Mouse (Mus musculus) G1E (cell line): ENCODE results near the gene Shd. TPM values are rescaled to one million over a fixed set of nuclear protein-coding genes. Genes with fewer than 3 reads are reported as not detected.

Source experiments
- ATAC-seq: 2 replicates; pipeline ENCODE4 v1.8.0; 2016; ENCODE audit warnings: mild to moderate bottlenecking; ENCODE audit not compliant: insufficient number of reproducible peaks, poor library complexity, low FRiP score, severe bottlenecking; ENCODE audit errors: extremely low read depth
- DNase-seq: peaks from one replicate; pipeline ENCODE4 v3.0.0; 2012; ENCODE audit warnings: low spot score
- H3K27me3 ChIP-seq: 2 replicates; pipeline ENCODE4 v1.6.1; 2012; ENCODE audit warnings: mild to moderate bottlenecking, low read length, inconsistent platforms; ENCODE audit not compliant: insufficient read depth
- H3K36me3 ChIP-seq: replicated peaks from 2 replicates; pipeline ENCODE3; 2012; ENCODE audit warnings: mild to moderate bottlenecking, inconsistent platforms
- H3K4me1 ChIP-seq: 2 replicates; pipeline ENCODE4 v1.6.1; 2012; ENCODE audit warnings: low read depth, low read length, inconsistent platforms, mixed read lengths; ENCODE audit not compliant: insufficient read depth
- H3K4me3 ChIP-seq: 2 replicates; pipeline ENCODE4 v1.5.1; 2012; ENCODE audit warnings: low read depth, mild to moderate bottlenecking, inconsistent platforms, low read length, moderate library complexity, mixed read lengths
- H3K9me3 ChIP-seq: replicated peaks from 2 replicates; pipeline ENCODE4 v1.6.1; 2012; ENCODE audit warnings: inconsistent platforms
- CTCF ChIP-seq: IDR thresholded peaks from 2 replicates; pipeline ENCODE4 v1.5.1; 2012; ENCODE audit warnings: low read depth, low read length, inconsistent platforms, mixed read lengths
- GATA1 ChIP-seq: IDR thresholded peaks from 2 replicates; pipeline ENCODE4 v1.6.1; 2012; ENCODE audit warnings: borderline replicate concordance, low read length, inconsistent platforms, mixed read lengths
- GATA2 ChIP-seq: IDR thresholded peaks from 2 replicates; pipeline ENCODE4 v1.6.1; 2012; ENCODE audit warnings: low read depth, low read length, inconsistent platforms, borderline replicate concordance
- POLR2AphosphoS5 ChIP-seq: IDR thresholded peaks from 2 replicates; pipeline ENCODE4 v1.6.1; 2012; ENCODE audit warnings: low read depth, low read length, inconsistent platforms; ENCODE audit not compliant: insufficient replicate concordance
- TAL1 ChIP-seq: conservative IDR thresholded peaks from 2 replicates; pipeline ENCODE4 v1.6.1; 2012; ENCODE audit warnings: low read depth, low read length, inconsistent platforms, mixed read lengths
- polyA plus RNA-seq: library from polyadenylated mRNA; stranded (reverse); fragments of >175 nt; gene quantifications from 2 replicates; pipeline ENCODE4 v1.2.3, GENCODE M21; 2012
- total RNA-seq, 2 experiments: library from RNA; stranded (forward) in 1 of 2; stranded (reverse) in 1 of 2; fragments of 200-1000 nt in 1 of 2; fragments of >200 nt in 1 of 2; fragmentation: Nextera tagmentation in 1 of 2; gene quantifications; 2 replicates each; pipeline ENCODE4 v1.2.3; 2014 to 2017

Shd gene
- total and polyA plus RNA-seq, 3 experiments = 0.33 TPM; not detected in 2

DNA sequence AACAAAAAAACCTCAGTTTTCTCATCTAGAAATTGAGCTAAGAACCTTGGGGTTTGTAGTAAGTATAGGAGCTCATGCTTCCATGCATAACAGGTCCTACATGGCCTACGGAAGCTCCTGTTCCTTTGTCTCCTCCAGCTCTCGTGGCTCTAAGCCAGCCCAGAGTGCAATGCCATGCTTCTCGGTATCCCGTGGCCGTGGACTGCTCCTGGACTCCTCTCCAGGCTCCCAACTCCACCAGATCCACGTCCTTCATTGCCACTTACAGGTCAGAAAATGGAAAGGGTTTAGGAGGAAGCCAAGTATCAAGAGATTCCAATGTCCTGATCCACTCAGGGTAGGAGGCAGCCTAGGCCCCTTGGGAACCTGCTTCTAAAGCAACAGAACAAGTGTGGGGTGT is 16.5 kb upstream of the Shd start:
- TF ChIP-seq GATA1 (no peak), GATA2 (no peak), CTCF (no peak), TAL1 (no peak), POLR2AphosphoS5 (no peak)
- ATAC-seq (no peak), DNase-seq (no peak)
- peaks cover 40% of the 10 kb centered on the region for H3K4me1 ChIP-seq
- H3K36me3 ChIP-seq = peaks cover 8% of the 10 kb centered on the region
- H3K4me3 ChIP-seq = no peak overlapping the region
- no peaks in the 10 kb centered on the region for H3K9me3 ChIP-seq
- peaks cover 39% of the 10 kb centered on the region for H3K27me3 ChIP-seq

DNA sequence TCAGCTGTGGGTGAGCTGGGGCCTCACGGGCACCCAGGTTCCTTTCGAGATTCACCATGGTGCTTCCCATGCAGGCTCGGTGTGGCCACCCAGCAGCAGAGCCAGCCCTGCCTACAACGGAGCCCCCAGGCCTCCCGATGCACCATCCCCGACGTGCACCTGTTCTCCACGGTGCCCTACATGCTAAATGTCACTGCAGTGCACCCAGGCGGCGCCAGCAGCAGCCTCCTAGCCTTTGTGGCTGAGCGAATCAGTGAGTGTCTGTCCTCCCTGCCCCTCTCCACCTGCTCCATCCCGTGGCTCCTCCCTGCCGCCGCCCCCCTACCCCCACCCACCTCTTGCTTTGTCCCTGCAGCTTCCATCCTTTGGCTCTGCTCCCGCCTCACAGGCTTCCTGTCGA is 16.0 kb upstream of the Shd start:
- DNase-seq (no peak), ATAC-seq (no peak)
- peaks cover 8% of the 10 kb centered on the region for H3K36me3 ChIP-seq
- H3K27me3 ChIP-seq = peaks cover 39% of the 10 kb centered on the region
- H3K4me3 ChIP-seq = no peak overlapping the region
- no peaks in the 10 kb centered on the region for H3K9me3 ChIP-seq
- H3K4me1 ChIP-seq = peaks cover 40% of the 10 kb centered on the region
- TF ChIP-seq TAL1 = no peak
- TF ChIP-seq GATA2 = no peak
- TF ChIP-seq POLR2AphosphoS5 = no peak
- TF ChIP-seq CTCF = no peak
- no peak for TF ChIP-seq GATA1

DNA sequence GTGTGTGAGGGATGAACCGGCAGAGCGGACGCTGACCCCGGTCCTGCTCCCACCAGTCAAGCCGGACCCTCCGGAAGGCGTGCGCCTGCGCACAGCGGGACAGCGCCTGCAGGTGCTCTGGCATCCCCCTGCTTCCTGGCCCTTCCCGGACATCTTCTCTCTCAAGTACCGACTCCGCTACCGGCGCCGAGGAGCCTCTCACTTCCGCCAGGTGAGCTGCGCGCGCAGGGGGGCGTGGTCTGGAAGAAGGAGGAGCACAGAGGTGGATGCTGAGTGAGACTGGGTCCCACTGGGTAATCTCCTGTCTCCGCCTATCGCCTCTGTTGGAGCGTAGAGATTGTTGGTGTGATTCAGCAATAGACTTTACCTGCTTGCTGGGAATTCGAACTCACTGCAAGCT is 14.1 kb upstream of the Shd start:
- DNase-seq (no peak), ATAC-seq (no peak)
- TF ChIP-seq POLR2AphosphoS5 (no peak), CTCF (no peak), GATA2 (no peak), GATA1 (no peak), TAL1 (no peak)
- H3K27me3 ChIP-seq = peaks cover 24% of the 10 kb centered on the region
- no peaks in the 10 kb centered on the region for H3K9me3 ChIP-seq
- H3K36me3 ChIP-seq = peaks cover 22% of the 10 kb centered on the region
- H3K4me3 ChIP-seq = peak overlapping the region; percentile 69; the same call in 1 of the 2 replicates
- peaks cover 56% of the 10 kb centered on the region for H3K4me1 ChIP-seq

DNA sequence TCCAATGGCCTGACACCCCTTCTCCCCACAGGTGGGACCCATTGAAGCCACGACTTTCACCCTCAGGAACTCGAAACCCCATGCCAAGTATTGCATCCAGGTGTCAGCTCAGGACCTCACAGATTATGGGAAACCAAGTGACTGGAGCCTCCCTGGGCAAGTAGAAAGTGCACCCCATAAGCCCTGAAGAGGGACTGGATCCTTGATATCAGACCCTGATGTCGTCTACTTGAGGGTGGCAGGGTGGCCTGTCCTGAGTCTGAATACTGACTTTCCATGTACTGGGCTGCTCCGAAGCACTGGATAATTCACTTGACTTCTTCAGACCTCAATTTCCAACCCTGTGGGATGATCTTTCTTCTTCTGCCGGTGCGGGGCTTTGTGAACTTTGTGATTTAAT is 13.7 kb upstream of the Shd start:
- H3K27me3 ChIP-seq = peaks cover 22% of the 10 kb centered on the region
- no peak for DNase-seq
- peak overlapping the region; percentile 69; the same call in 1 of the 2 replicates for H3K4me3 ChIP-seq
- ATAC-seq = no peak
- peaks cover 27% of the 10 kb centered on the region for H3K36me3 ChIP-seq
- TF ChIP-seq POLR2AphosphoS5 (no peak), GATA2 (no peak), GATA1 (no peak), TAL1 (no peak), CTCF (no peak)
- peaks cover 61% of the 10 kb centered on the region for H3K4me1 ChIP-seq
- no peaks in the 10 kb centered on the region for H3K9me3 ChIP-seq

DNA sequence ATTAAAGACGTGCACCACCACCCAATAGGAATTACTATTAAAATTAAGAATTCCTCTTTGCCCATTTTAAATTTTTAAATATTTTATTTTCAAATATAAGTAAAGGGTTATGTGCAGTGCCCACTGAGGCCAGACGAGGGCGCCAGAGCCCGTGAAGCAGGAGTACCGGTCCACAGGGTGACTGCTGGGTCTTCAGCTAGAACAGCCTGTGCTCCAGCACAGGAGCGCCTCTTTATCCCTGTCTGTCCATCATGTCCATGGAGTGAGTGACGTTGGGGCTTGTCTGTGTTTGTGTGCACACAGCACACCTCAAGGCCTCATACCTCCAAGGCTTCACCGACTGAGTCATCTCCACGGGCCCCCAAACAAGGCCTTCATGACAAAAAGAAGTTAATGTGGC is 13.1 kb upstream of the Shd start:
- TF ChIP-seq GATA2 (no peak), POLR2AphosphoS5 (no peak), TAL1 (no peak), GATA1 (no peak), CTCF (peak; percentile 69)
- Histone ChIP-seq H3K4me3 (peak overlapping the region; percentile 1; the same call in 1 of the 2 replicates), H3K9me3 (no peaks in the 10 kb centered on the region), H3K4me1 (peaks cover 65% of the 10 kb centered on the region), H3K27me3 (peaks cover 20% of the 10 kb centered on the region), H3K36me3 (peaks cover 33% of the 10 kb centered on the region)
- ATAC-seq (no peak), DNase-seq (peak; percentile 59)

DNA sequence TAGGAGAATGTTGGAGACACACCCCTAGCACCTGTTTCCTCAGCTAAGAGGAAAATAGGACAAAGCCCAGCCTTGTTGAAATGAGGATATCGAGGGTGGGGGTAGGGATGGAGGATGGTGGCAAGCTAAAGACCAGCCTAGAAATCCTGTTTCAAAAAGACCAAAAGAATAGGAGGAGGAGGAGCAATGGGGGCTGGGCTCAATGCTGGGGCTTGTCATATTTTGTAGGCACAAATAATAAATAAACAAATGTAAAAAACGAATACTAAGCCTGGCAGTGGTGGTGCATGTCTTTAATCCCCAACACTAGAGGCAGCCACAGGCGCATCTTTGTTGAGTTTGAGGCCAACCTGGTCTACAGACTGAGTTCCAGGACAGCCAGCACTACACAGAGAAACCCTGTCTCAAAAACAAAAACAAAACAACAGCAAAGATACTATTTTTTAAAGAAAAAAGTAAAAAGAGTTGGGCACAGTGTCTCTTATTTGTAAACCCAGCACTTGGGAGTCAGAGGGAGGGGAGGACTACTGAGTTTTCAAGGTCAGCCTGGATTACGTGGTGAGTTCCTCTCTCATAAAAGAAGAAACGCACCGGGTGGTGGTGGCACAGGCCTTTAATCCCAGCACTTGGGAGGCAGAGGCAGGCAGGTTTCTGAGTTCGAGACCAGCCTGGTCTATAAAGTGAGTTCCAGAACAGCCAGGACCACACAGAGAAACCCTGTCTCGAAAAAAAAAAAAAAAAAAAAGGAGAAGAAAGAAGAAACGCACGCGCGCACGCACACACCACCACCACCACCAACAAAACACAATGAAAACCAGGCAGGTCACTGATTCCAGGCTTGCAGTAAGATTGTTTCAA is 12.3 kb upstream of the Shd start:
- H3K4me1 ChIP-seq = peaks cover 60% of the 10 kb centered on the region
- peaks cover 14% of the 10 kb centered on the region for H3K27me3 ChIP-seq
- DNase-seq (no peak), ATAC-seq (no peak)
- peak overlapping the region; percentile 71 for H3K4me3 ChIP-seq
- TF ChIP-seq GATA1 (no peak), CTCF (no peak), POLR2AphosphoS5 (no peak), GATA2 (no peak), TAL1 (no peak)
- H3K36me3 ChIP-seq = peaks cover 40% of the 10 kb centered on the region
- H3K9me3 ChIP-seq = no peaks in the 10 kb centered on the region

DNA sequence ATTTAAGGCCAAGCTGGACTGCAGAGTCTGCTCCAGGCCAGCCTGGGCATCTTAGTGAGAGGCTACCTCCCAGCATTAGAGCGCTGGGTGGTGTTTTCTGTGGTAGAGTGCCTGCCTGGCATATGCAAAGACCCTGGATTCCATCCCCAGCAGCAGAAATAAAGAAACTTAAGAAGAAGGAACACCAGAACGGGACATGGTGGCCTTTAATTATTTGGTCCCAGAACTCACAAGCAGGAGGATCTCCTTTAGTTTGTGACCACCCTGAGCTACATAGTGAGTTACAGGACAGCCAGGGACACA is 11.7 kb upstream of the Shd start:
- ATAC-seq (no peak), DNase-seq (no peak)

More for the DNA sequence above, 11.7 kb upstream of the Shd start:
- Histone ChIP-seq H3K9me3 (no peaks in the 10 kb centered on the region), H3K36me3 (peaks cover 46% of the 10 kb centered on the region), H3K4me3 (peak overlapping the region; percentile 71), H3K27me3 (peaks cover 14% of the 10 kb centered on the region), H3K4me1 (peaks cover 62% of the 10 kb centered on the region)
- TF ChIP-seq GATA1 = no peak
- no peak for TF ChIP-seq GATA2
- TF ChIP-seq TAL1 = no peak
- no peak for TF ChIP-seq POLR2AphosphoS5
- TF ChIP-seq CTCF = no peak
